Mouse (Mus musculus) brain, embryonic 14.5 days (tissue): ENCODE results near the gene Bcl2l15. TPM values are rescaled to one million over a fixed set of nuclear protein-coding genes. Genes with fewer than 3 reads are reported as not detected.
"Not testable (repeated sequence)": the region's sequence is repeated elsewhere in the genome, so short reads cannot be mapped to it uniquely, and the experiment has no call there.

Source experiments
- DNase-seq: peaks from one replicate; pipeline ENCODE4 v3.0.0-alpha.2; 2011; ENCODE audit warnings: low read depth
- CTCF ChIP-seq: fragments of 200-500 bp; IDR thresholded peaks from 2 replicates; pipeline ENCODE4 v1.5.1; 2012; ENCODE audit warnings: inconsistent platforms, mild to moderate bottlenecking, moderate library complexity, borderline replicate concordance; ENCODE audit not compliant: insufficient read depth, insufficient read length; ENCODE audit errors: extremely low read depth
- POLR2A ChIP-seq: fragments of 200-500 bp; IDR thresholded peaks from 2 replicates; pipeline ENCODE4 v1.6.1; 2012; ENCODE audit warnings: mild to moderate bottlenecking, inconsistent platforms, borderline replicate concordance; ENCODE audit not compliant: poor library complexity, insufficient read depth, insufficient read length, severe bottlenecking; ENCODE audit errors: extremely low read depth
- polyA plus RNA-seq: library from polyadenylated mRNA; depleted of rRNA; stranded (reverse); fragments of >200 nt; gene quantifications from 2 replicates; pipeline ENCODE4 v1.2.3, GENCODE M21; 2012

Gene Bcl2l15
- polyA plus RNA-seq, 1 experiment = 1.6 TPM

- TF ChIP-seq CTCF = no peak
- no peak for TF ChIP-seq POLR2A
- peak; percentile 34 for DNase-seq
Measured at GRCm38 (mm10) chr3:103835951-103836310, 3.5 kb downstream of the Bcl2l15 start.

- DNase-seq = no peak
- TF ChIP-seq POLR2A = no peak
- TF ChIP-seq CTCF = no peak
Measured at GRCm38 (mm10) chr3:103836453-103836852, 4.1 kb downstream of the Bcl2l15 start.

- no peak for TF ChIP-seq POLR2A
- no peak for TF ChIP-seq CTCF
- no peak for DNase-seq
Measured at GRCm38 (mm10) chr3:103839711-103840110, 7.3 kb downstream of the Bcl2l15 start.

GRCm38 (mm10) chr3:103840195-103840594 lies 7.8 kb downstream of the Bcl2l15 start:
- not testable (repeated sequence) for DNase-seq

- DNase-seq = not testable (repeated sequence)
Measured at GRCm38 (mm10) chr3:103840946-103841345, 8.5 kb downstream of the Bcl2l15 start.

- DNase-seq = no peak
- no peak for TF ChIP-seq POLR2A
- TF ChIP-seq CTCF = no peak
Measured at GRCm38 (mm10) chr3:103850644-103851363, 18.4 kb downstream of the Bcl2l15 start.

- DNase-seq = no peak
- TF ChIP-seq CTCF (no peak), POLR2A (no peak)
Measured at GRCm38 (mm10) chr3:103851481-103851880, 19.1 kb downstream of the Bcl2l15 start.

- TF ChIP-seq POLR2A = no peak
- no peak for TF ChIP-seq CTCF
- DNase-seq = no peak
Measured at GRCm38 (mm10) chr3:103851882-103852281, 19.5 kb downstream of the Bcl2l15 start.

- DNase-seq = peak; percentile 47
- TF ChIP-seq CTCF (peak; percentile 24; the same call in 1 of the 2 replicates), POLR2A (no peak)
Measured at GRCm38 (mm10) chr3:103852565-103853299, 20.3 kb downstream of the Bcl2l15 start.

GRCm38 (mm10) chr3:103853804-103854203 lies 21.4 kb downstream of the Bcl2l15 start:
- peak; percentile 13 for DNase-seq
- TF ChIP-seq POLR2A = no peak
- TF ChIP-seq CTCF = no peak

GRCm38 (mm10) chr3:103857036-103857805 lies 24.8 kb downstream of the Bcl2l15 start:
- peak; percentile 8 for DNase-seq
- TF ChIP-seq CTCF (no peak), POLR2A (no peak)
